Mouse (Mus musculus): ENCODE measurements around the gene Olfm4.

The Olfm4 gene

GRCm38 (mm10) chr14:79983781-79984180 is at the start of gene Olfm4:
Olfm4 (plus strand) TSS chr14:79984081.
- DNase-seq (ENCODE audit: low spot score): no peak

- no peak for DNase-seq (ENCODE audit: low spot score)
Observed at GRCm38 (mm10) chr14:79934426-79934825, 49.5 kb upstream of the Olfm4 start.

- DNase-seq (ENCODE audit: low spot score): no peak
Observed at GRCm38 (mm10) chr14:79936879-79937468, 46.9 kb upstream of the Olfm4 start.

- no peak for DNase-seq (ENCODE audit: low spot score)
Observed at GRCm38 (mm10) chr14:79945876-79946275, 38.0 kb upstream of the Olfm4 start.

GRCm38 (mm10) chr14:79955678-79956077 is 28.2 kb upstream of the Olfm4 start:
- DNase-seq (ENCODE audit: low spot score): no peak

- DNase-seq (ENCODE audit: low spot score): no peak
Observed at GRCm38 (mm10) chr14:79957789-79958487, 25.9 kb upstream of the Olfm4 start.

GRCm38 (mm10) chr14:79961187-79961586 is 22.7 kb upstream of the Olfm4 start:
- no peak for DNase-seq (ENCODE audit: low spot score)

- no peak for DNase-seq (ENCODE audit: low spot score)
Observed at GRCm38 (mm10) chr14:79961602-79962001, 22.3 kb upstream of the Olfm4 start.

GRCm38 (mm10) chr14:79970165-79970564 is 13.7 kb upstream of the Olfm4 start:
- no peak for DNase-seq (ENCODE audit: low spot score)

GRCm38 (mm10) chr14:79970928-79971738 is 12.7 kb upstream of the Olfm4 start:
- DNase-seq (ENCODE audit: low spot score): no peak

GRCm38 (mm10) chr14:79981437-79981836 is 2.4 kb upstream of the Olfm4 start:
- no peak for DNase-seq (ENCODE audit: low spot score)

- no peak for DNase-seq (ENCODE audit: low spot score)
Observed at GRCm38 (mm10) chr14:79985137-79985670, 1.3 kb downstream of the Olfm4 start.

- DNase-seq (ENCODE audit: low spot score): no peak
Observed at GRCm38 (mm10) chr14:79985696-79986095, 1.8 kb downstream of the Olfm4 start.

GRCm38 (mm10) chr14:79986831-79987230 is 3.0 kb downstream of the Olfm4 start:
- peak; percentile 72 for DNase-seq (ENCODE audit: low spot score)

GRCm38 (mm10) chr14:79989785-79990184 is 5.9 kb downstream of the Olfm4 start:
- no peak for DNase-seq (ENCODE audit: low spot score)

- no peak for DNase-seq (ENCODE audit: low spot score)
Observed at GRCm38 (mm10) chr14:79990547-79990946, 6.7 kb downstream of the Olfm4 start.

GRCm38 (mm10) chr14:79997534-79997933 is 13.7 kb downstream of the Olfm4 start:
- DNase-seq (ENCODE audit: low spot score): no peak

- DNase-seq (ENCODE audit: low spot score): no peak
Observed at GRCm38 (mm10) chr14:80000110-80000531, 16.2 kb downstream of the Olfm4 start.

- no peak for DNase-seq (ENCODE audit: low spot score)
Observed at GRCm38 (mm10) chr14:80007686-80008085, 23.8 kb downstream of the Olfm4 start.

GRCm38 (mm10) chr14:80010426-80010825 is 26.5 kb downstream of the Olfm4 start:
- no peak for DNase-seq (ENCODE audit: low spot score)

GRCm38 (mm10) chr14:80014966-80015365 is 31.1 kb downstream of the Olfm4 start:
- DNase-seq (ENCODE audit: low spot score): no peak

GRCm38 (mm10) chr14:80016112-80016511 is 32.2 kb downstream of the Olfm4 start:
- DNase-seq (ENCODE audit: low spot score): no peak

- no peak for DNase-seq (ENCODE audit: low spot score)
Observed at GRCm38 (mm10) chr14:80026078-80026477, 42.2 kb downstream of the Olfm4 start.

Measured in yolk sac, embryonic 10.5 days (tissue).